Mouse (Mus musculus) urinary bladder, adult 2 months (tissue): ENCODE measurements around the gene Stard10. TPM values are rescaled to one million over a fixed set of nuclear protein-coding genes. Genes with fewer than 3 reads are reported as not detected.
A peak's percentile ranks its signal among the peaks of the same experiment; 100 is the strongest.

ENCODE experiments used
- DNase-seq: peaks from one replicate; pipeline ENCODE4 v3.0.0; 2022; ENCODE audit warnings: low spot score
- polyA plus RNA-seq: library from polyadenylated mRNA; depleted of rRNA; stranded (reverse); fragments of >200 nt; gene quantifications from 2 replicates; pipeline ENCODE4 v1.2.3, GENCODE M21; 2012

Gene Stard10
- polyA plus RNA-seq, 1 experiment = 54.2 TPM

DNA sequence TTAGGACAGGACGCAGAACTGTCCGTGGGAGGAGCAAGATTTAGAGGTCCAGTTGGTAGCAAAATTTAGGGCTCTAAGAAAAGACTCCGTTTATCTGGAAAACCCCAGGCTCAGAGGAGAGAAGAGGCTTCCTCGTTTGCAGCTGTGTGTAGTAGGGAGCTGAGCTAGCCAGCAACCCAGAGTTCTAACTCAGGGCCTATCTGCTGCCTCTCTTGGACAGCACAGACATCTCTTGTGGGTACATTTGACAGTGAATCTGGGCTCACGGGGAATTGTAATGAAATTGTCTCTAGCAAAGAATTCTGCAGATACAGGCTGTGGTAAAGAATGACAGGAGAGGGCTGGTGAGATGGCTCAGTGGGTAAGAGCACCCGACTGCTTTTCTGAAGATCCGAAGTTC lies 14.2 kb upstream of the Stard10 start:
- no peak for DNase-seq

DNA sequence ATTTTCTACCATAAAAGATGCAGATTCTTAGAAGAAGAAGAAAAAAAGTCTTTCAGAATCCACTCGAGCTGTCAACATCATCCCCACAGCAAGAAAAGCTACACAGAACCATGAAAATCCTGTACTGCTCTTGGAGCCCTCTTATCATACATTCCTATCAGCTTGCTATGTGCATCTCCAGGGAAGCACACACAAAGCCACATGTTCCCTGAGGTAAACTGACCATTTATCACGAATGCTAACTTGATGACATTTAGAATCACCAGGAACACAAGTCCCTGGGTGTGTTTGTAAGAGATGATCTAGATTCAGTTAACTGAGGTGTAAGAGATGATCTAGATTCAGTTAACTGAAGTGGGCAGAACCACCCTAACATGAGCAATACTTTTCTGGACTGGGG lies 10.0 kb upstream of the Stard10 start:
- no peak for DNase-seq

DNA sequence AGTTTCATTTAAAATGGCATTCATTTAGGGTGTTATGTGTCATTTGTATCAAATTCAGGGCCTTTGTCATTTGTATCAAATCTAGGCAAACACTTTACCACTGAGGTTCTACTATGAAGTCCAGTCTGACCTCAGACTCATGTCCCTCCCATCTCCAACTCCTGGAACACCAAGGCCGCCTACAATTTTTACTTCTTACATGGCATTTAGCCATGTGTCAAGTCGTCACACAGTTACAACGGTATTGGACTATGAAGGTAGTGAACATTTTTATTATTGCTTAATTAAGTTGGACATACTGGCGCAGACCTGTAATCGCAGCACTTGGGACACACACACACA lies 6.9 kb upstream of the Stard10 start:
- DNase-seq = no peak

DNA sequence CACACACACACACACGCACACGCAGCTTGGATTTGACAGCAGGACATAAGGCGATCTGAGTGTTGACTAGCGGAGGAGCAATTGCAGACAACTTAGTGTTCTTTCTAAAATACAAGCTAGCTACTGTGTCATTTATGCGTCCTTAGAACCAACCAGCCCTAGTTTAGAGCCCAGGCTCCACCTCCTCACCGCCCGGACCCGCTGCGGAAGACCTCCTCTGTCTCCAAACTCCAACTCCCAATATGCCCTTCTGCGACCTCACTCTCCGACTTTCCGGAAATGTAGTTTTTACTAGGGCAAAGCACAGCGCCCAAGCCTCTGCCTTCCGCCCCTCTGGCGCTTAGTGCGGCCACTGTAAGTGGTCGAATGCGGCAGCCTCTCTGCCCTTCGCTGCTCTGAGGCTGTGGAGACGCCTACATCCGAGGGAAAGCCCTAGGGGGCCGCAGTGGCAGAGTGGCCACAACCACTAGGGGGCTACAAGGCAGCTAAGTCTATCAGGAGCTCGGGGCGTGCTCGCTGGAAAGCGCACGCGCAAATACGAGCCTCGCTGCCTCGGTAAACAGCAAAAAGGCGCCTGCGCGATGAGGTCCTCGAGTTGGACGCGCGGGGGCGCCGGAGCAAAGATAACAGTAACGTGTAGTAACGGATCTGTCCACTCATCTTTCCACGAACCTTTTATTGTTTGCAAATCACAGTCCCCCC lies 6.4 kb upstream of the Stard10 start:
- DNase-seq = peak; percentile 93

DNA sequence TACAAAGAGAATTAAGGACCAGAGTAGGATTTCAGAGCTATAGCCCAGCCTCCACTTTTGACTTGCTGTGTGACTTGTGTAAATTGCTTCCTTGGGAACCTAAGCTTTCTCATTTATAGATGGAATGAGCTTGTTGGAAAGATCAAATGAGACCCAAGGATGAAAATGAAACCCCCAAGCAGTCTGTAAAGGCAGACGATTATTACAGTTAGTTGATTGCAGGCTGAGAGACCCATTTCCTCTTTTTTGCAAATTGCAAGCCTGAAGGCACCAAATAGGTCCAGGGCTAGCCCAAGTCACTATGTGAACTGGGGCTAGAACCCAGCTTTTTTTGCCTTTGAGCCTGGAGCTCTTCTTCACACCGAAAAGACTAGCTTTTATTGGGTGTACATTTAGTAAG lies 5.8 kb upstream of the Stard10 start:
- DNase-seq = no peak

DNA sequence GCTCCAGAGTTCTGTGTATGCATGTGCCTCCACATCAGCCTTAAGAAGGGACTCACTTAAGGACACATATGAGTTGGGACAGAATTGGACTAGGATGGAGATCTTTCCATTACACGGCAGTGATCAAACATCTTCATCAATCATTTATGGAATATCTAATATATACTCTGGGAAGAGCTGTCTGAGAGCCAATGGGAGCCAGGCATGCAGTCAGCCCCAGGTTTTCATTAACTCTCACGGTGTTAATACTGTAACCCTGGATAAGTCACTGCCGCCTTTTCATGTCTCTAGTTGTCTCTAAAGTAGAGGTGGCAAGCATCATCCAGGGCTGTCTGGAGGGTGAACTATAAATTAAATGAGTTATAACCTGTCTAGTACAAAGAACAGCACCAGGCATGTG lies 3.9 kb upstream of the Stard10 start:
- no peak for DNase-seq

DNA sequence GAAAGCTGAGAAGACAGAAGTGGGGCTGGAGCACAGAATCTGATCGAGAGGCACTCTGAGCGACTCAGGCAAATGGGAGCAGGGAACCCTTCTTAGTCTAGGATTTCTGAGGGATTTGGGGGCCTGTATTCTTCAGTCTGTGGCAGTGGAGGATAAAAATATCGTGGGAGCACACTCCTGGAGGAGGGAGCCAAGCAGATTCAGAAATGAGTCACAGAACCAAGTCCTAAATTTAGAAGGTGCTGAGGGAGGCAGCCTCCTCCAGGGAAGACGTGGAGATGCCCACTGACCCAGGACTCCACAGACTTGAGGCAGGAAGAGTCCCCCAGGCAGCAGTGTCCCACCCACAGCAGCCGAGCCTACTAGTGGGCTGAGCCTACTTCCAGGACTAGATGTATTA lies 2.5 kb upstream of the Stard10 start:
- no peak for DNase-seq

DNA sequence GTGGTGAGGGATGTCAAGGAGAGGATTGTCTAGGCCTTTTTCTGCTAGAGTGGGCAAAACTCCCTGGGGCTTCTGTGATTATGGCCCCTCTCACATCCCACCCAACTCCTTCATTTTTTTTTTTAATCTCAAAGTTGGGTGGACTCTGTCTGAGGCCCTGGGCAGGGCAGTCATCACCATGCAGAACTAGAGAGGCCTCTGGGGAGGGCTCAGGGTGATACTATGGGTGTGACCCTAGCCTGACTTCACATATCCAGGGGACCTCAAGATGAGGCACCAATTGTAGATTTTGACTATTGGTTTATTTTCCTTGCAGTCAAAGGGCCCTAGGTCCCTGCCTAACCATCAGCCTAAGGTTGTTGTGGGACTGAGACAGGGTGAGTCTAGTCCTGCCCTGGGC lies 1.2 kb upstream of the Stard10 start:
- no peak for DNase-seq

DNA sequence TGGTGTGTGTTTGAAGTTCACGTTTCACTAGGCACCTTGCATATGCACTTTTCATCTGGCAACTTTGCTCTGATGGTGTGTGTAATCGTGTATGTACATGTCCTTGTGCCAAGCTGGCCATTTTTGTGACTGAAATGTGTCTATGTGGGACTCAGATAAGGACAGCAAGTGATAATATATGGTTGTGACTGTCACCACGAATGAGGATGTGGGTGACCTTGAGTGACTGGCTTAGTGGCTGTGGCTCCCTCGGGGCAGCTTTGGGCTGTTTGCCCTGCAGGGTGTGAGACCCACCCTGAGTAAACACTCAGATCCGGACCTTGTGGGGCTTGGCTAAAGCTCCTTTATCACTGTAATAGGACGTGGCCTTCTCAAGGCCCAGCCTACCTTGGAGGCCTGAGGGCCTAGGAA lies 290 bp upstream of the Stard10 start:
- no peak for DNase-seq

DNA sequence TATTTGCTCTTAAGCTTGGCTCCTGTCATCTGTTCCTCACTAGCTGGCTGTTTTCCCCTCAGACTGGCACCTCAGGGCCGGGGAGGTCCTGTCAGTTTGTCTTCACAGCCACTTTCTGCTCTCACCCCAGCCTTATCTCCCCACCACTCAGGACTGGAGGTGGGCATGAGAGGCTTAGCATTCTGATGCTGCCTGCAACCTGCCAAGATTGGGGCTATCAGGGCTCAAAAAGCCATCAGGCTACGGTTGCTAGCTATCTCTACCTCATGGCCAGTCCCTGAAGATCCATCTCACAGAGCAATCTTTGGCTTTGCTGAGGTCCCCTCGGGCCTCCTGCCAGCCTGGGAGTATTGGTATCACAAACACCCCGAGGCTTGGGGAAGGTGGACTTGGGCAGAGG lies 2.0 kb downstream of the Stard10 start:
- no peak for DNase-seq

DNA sequence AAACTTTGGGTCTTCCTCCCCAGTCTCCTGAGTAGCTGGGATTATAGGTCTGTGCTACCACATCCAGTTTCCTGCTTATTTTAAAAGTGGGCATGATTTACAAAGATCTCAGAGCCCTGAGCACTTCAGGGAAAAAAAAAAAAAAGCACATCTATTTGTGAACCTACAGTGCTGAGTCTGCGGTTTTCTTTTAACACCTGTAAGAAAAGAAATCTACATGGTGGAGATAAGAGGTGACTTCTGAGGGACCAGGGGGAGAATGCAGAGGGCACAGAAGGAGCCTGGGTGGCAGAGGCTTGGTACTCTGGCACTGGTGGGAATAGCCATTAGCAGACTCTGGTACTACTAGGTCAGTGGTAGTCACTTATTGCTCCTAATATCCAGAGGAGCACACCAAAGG lies 2.9 kb downstream of the Stard10 start:
- DNase-seq = no peak

DNA sequence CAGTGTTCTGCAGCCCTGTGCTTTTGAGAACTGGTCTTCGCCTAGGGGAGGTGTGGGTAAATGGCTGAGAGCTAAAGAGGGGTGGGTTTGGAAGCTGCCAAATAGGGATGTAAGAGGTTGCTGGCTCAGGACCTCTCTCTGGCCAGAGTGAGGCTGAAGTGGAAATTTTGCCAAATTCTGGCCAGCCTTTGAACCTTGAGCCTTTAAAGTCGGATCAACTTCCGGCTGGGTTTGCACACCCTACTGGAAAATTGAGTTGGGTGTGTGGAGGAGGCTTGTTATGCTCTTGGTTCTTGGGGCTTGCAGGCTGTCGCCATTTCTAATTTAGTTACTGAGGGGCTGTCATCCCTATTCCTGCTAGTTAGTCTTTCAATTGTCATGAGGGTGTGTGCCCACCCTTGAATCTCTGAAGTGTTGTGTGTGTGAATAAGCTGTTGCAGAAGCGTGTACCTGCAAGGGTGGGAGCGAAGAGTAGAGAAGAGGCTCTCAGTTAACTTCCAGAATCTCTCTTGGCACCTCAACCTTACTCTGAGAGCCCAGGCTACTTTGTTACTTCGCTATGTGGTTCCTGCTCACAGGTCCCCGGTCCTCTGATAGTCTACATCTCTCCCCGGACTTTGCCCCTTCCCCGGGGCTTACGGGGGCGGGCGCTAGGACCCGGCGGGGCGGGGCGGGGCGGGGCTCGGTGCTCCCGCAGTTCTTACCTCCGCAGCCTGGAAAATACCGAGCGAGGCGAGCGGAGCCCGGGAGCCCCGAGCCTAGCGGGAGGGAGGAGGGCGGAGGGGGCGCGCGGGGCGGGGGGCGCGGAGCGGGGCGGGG lies 3.7 kb downstream of the Stard10 start:
- DNase-seq = no peak

DNA sequence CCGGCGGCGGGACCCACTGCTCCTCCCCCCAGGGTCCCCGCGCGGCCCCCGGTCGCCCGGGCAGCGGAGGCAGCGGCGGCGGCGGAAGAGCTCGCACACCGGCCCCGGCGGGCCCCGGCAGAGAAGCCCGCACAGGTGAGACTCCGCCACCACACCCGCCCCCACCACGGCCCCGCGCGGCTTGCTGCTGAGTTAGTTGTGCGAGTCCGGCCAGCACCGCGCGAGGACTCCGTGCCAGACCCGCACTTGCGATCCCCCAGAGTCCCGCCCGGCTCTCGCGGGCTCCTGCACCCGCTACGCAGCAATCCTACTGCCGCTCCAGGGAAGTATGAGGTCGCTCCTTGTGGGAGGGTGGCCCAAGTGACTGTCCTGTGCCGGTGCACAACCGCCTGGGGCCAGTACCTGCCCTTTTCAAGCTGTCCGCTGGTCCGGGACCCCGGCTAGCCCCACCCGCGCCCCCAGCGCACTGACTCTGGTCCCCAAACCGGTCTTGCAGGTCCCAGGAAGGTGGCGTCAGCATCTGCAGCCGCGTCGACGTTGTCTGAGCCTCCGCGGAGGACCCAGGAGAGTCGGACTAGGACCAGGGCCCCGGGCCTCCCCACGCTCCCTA lies 4.4 kb downstream of the Stard10 start:
- peak; percentile 60 for DNase-seq

DNA sequence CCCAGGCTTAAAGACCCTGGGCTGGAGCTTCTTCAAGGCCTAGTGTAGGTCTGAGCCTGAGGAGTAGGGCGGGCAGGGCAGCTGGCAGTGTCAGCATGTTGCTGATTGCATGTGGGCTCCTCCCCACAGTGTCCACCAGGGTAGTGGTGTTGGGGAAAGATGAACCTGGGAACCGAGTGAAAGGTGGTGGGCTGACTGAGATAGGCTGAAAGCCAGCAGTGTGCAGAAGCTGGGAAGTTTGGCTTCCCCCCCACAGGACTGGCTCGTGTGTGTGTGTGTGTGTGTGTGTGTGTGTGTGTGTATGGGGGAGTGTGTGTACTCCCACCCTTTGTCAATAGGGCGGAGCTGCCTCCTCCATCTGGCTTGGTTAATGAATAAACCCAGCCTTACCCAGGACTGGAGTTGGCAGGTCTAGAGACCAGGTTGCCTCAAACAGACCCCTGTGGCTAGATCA lies 6.3 kb downstream of the Stard10 start:
- no peak for DNase-seq

DNA sequence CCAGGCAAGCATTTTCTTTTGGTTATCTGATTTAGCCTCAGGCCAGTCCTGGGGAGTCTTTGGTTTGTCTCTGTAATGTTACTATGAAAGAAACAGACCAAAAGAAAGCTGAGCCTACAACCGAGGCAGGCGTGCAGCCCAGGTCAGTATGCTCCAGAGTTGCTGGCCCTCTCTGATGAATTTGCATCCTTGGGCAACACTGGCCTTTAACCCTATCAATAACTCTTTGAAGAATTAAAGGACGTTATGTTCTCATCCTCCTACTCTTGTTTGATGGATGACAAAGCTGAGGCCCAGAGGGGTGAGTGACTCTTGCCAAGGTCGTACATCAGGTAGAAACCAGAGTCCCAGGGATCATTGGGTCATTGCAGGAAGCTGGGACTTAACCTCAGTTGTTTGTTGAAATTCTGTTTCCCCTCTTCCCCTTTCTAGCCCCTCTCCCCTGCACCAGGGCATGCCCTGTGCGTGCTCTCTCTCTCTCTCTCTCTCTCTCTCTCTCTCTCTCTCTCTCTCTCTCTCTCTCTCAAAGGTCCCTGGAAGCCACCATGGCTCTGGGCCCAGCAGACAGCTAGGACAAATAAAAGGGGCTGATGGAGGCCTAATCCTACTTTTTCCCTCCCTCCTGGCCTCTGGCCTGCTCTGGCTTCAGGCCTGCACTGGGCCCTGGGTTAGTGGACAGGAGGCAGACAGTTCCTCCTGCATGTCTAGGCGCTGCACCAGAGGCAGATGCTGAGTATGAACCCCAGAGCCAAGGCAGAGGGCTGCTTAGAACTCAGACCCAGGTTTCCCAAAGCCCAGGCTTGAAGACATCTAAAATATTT lies 7.5 kb downstream of the Stard10 start:
- DNase-seq = no peak

DNA sequence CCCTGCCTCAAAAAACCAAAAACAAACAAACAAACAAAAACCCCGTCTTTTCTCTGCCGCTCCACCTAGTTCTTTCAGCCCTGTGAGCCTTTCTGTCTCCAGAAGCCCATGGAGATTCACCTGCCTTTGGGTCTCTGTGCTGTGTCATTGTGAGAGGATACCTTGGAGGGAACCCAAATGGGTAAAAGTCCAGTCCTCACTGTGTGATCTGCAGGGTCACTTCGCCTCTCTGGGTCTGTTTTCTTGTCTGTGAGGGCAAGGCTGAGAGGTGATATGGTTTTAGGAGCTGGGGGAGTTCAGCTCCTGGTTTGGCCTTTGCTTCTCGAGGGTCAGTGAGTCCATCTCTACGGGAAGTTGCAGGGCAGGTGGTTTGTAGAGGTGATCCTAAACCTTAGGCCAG lies 9.1 kb downstream of the Stard10 start:
- DNase-seq = no peak

DNA sequence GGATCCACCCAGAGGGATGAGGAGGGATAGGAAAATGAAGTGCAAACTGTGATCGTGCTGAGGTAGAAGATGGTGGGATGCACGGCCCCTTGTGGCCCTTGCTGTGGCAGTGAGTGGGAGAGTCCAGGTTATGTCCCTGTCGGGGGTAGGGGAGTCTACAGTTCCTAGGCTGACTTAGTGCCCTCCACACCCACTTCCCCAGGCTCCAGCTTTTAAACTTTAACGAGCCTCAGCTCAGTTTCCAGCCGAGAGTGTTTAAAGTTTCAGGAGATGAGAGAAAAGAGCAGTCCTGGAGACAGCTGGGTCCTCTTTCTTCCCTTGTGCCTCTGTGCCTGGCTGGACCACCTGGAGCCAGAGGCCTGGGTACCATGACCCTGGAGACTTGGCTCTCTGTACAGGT lies 10.4 kb downstream of the Stard10 start:
- no peak for DNase-seq

DNA sequence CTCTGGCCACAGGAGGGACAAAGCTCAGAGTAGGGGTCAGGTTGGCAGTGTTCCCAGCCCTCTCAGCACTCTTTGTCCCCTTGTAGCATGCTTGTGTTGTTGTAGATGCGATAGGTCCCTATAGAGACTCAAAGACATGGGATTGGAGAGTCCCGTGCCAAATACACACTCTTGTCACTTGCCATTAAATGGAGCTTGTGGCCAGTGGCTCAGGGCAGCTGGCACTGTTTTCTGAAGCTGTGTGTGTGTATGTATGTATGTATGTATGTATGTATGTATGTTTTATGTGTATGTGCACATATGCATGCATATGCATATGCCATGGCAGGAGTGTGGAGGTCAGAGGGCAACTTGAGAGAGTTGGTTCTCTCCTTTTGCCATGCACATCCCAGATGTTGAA lies 10.9 kb downstream of the Stard10 start:
- no peak for DNase-seq

DNA sequence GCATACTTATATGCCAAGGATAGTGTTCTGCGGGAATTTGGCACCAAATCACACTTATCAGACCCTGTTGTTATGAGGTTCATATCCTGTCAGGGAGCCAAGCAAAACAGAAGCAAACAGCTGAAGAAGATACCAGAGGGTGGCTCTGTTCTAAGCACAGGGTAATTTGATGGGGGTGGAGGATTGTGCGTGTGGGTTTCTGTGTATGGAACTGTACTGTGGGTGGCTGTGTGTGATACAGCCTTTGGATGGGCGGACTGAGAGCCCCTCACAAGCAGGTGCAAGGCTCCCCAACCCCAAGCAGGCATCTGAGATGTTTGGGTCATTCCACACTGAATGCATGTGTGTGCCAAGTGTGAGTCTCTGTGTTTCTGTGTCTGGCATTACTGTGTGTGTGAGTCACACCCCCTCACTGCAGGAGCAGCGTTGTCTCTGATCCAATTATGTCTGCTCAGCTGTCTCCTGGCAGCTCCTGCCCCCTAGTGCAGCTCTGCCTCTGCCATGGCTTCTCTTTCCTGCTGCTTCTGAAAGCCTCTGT lies 11.8 kb downstream of the Stard10 start:
- no peak for DNase-seq

DNA sequence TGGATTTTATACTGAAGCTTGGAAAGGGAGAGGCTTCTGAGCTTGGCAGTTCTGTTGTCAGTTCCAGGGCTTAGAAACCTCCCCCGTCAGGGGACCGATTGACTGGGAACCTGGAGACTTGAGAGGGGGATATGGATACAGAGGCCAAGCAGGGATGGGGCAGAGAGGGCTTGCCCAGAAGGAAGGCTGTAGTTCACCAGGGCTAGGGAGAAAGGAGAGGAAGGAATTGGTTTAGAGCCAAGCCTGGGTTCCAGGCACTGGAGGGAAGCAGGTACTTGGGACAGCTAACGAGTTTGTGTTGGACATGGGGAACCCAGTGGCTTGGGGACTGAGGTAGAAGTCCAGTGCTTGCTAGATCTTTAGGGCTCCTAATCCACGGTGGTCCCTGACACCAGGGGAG lies 12.7 kb downstream of the Stard10 start:
- DNase-seq = no peak

DNA sequence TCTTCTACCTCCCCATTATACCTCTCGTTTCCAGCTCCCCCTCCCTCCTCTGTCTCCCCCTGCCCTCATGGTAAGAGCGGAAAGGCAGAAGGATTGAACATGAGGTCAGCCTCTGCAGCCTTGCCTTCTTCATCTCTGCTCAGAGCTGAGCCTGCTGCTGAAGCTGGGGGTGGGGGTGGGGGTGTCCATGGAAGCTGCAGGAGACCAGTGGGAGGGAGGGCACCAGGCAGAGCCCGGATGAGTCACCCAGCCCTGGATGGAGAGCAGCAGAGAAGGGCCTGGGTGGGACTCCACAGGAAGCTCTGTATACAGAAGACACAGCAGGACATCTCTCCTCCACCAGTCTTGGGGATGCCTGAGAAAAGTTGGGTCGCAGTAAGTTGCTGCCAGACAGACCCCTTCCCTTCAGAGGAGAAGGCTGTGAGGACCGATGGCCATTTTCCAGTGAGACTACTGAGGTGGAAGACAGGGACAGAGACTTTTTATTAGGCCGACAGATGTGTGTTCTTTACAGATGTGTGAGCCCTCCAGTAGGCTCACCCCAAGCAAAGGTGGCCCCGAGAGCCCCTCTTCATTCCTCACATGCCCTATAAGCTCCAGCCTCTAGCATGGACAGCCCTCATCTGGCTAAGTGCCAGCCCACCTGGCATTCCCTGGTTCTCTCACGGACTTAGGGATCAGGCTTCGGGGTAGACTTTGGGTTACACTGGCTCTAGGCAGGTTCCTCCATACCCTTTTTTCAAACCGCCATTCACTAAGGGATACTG lies 13.4 kb downstream of the Stard10 start:
- DNase-seq = no peak
